Mouse (Mus musculus): Measurements from ENCODE around the gene Syne3. TPM values are rescaled to one million over a fixed set of nuclear protein-coding genes. Genes with fewer than 3 reads are reported as not detected.
A peak's percentile ranks its signal among the peaks of the same experiment; 100 is the strongest.

Syne3 gene
- polyA plus RNA-seq, 1 experiment from 2014 or later: 0.08 TPM

GRCm38 (mm10) chr12:105029890-105030289, 20.3 kb upstream of the Syne3 start:
- Histone ChIP-seq H3K4me2 (ENCODE audit: low read length) (no peak overlapping the region), H3K9me3 (replicated peaks; ENCODE audit: control insufficient read depth, low read length) (no peaks in the 10 kb centered on the region), H3K27me3 (replicated peaks; ENCODE audit: control insufficient read depth, insufficient read depth, low read length) (no peaks in the 10 kb centered on the region), H3K36me3 (ENCODE audit: control insufficient read depth, insufficient read depth, low read length) (peaks cover 21% of the 10 kb centered on the region), H3K27ac (ENCODE audit: low read depth, low read length) (no peak overlapping the region), H3K4me3 (ENCODE audit: low read depth, low read length) (no peak overlapping the region), H3K4me1 (ENCODE audit: control insufficient read depth, insufficient read depth, low read length) (peaks cover 24% of the 10 kb centered on the region), H3K9ac (ENCODE audit: low read length) (no peak overlapping the region)
- ATAC-seq (no peak), DNase-seq (ENCODE audit: low spot score) (no peak)
- 89% methylated on average over 9 of the region's 9 CpGs for WGBS

GRCm38 (mm10) chr12:105027323-105027991, 17.8 kb upstream of the Syne3 start:
- 33% methylated on average over 15 of the region's 15 CpGs for WGBS
- Histone ChIP-seq H3K9me3 (replicated peaks; ENCODE audit: control insufficient read depth, low read length) (0 out of 2 replicates have a peak, but pooled peaks cover 3% of the 10 kb centered on the region), H3K4me1 (ENCODE audit: control insufficient read depth, insufficient read depth, low read length) (peaks cover 13% of the 10 kb centered on the region), H3K36me3 (ENCODE audit: control insufficient read depth, insufficient read depth, low read length) (peaks cover 21% of the 10 kb centered on the region), H3K27me3 (replicated peaks; ENCODE audit: control insufficient read depth, insufficient read depth, low read length) (no peaks in the 10 kb centered on the region), H3K9ac (ENCODE audit: low read length) (no peak overlapping the region), H3K27ac (ENCODE audit: low read depth, low read length) (no peak overlapping the region), H3K4me2 (ENCODE audit: low read length) (no peak overlapping the region), H3K4me3 (ENCODE audit: low read depth, low read length) (no peak overlapping the region)
- DNase-seq (ENCODE audit: low spot score) (peak; percentile 56), ATAC-seq (no peak)

- ATAC-seq (no peak), DNase-seq (ENCODE audit: low spot score) (no peak)
- H3K27ac ChIP-seq (ENCODE audit: low read depth, low read length): no peak overlapping the region
- no peaks in the 10 kb centered on the region for H3K27me3 ChIP-seq (replicated peaks; ENCODE audit: control insufficient read depth, insufficient read depth, low read length)
- no peak overlapping the region for H3K4me3 ChIP-seq (ENCODE audit: low read depth, low read length)
- H3K4me1 ChIP-seq (ENCODE audit: control insufficient read depth, insufficient read depth, low read length): peaks cover 7% of the 10 kb centered on the region
- no peak overlapping the region for H3K9ac ChIP-seq (ENCODE audit: low read length)
- 0 out of 2 replicates have a peak, but pooled peaks cover 3% of the 10 kb centered on the region for H3K9me3 ChIP-seq (replicated peaks; ENCODE audit: control insufficient read depth, low read length)
- 57% methylated on average over 10 of the region's 10 CpGs for WGBS
- peaks cover 21% of the 10 kb centered on the region for H3K36me3 ChIP-seq (ENCODE audit: control insufficient read depth, insufficient read depth, low read length)
- no peak overlapping the region for H3K4me2 ChIP-seq (ENCODE audit: low read length)
Observed at GRCm38 (mm10) chr12:105025947-105026586, 16.5 kb upstream of the Syne3 start.

- Histone ChIP-seq H3K36me3 (ENCODE audit: control insufficient read depth, insufficient read depth, low read length) (peaks cover 20% of the 10 kb centered on the region), H3K4me3 (ENCODE audit: low read depth, low read length) (no peak overlapping the region), H3K9me3 (replicated peaks; ENCODE audit: control insufficient read depth, low read length) (0 out of 2 replicates have a peak, but pooled peaks cover 3% of the 10 kb centered on the region), H3K4me2 (ENCODE audit: low read length) (no peak overlapping the region), H3K9ac (ENCODE audit: low read length) (no peak overlapping the region), H3K4me1 (ENCODE audit: control insufficient read depth, insufficient read depth, low read length) (peaks cover under 1% of the 10 kb centered on the region; the same call in 1 of the 2 replicates), H3K27me3 (replicated peaks; ENCODE audit: control insufficient read depth, insufficient read depth, low read length) (no peaks in the 10 kb centered on the region), H3K27ac (ENCODE audit: low read depth, low read length) (no peak overlapping the region)
- DNase-seq (ENCODE audit: low spot score) (peak; percentile 85), ATAC-seq (peak; percentile 61)
- 53% methylated on average over 8 of the region's 8 CpGs for WGBS
Observed at GRCm38 (mm10) chr12:105025271-105025946, 15.8 kb upstream of the Syne3 start.

GRCm38 (mm10) chr12:105022776-105023175, 13.2 kb upstream of the Syne3 start:
- 0 out of 2 replicates have a peak, but pooled peaks cover 3% of the 10 kb centered on the region for H3K9me3 ChIP-seq (replicated peaks; ENCODE audit: control insufficient read depth, low read length)
- no peaks in the 10 kb centered on the region for H3K36me3 ChIP-seq (ENCODE audit: control insufficient read depth, insufficient read depth, low read length)
- no peaks in the 10 kb centered on the region for H3K4me1 ChIP-seq (ENCODE audit: control insufficient read depth, insufficient read depth, low read length)
- WGBS: 98% methylated on average over 9 of the region's 9 CpGs
- no peak overlapping the region for H3K4me2 ChIP-seq (ENCODE audit: low read length)
- H3K27me3 ChIP-seq (replicated peaks; ENCODE audit: control insufficient read depth, insufficient read depth, low read length): no peaks in the 10 kb centered on the region
- DNase-seq (ENCODE audit: low spot score) (no peak), ATAC-seq (no peak)
- H3K27ac ChIP-seq (ENCODE audit: low read depth, low read length): no peak overlapping the region
- no peak overlapping the region for H3K9ac ChIP-seq (ENCODE audit: low read length)
- no peak overlapping the region for H3K4me3 ChIP-seq (ENCODE audit: low read depth, low read length)

- H3K9me3 ChIP-seq (replicated peaks; ENCODE audit: control insufficient read depth, low read length): 0 out of 2 replicates have a peak, but pooled peaks cover 3% of the 10 kb centered on the region
- 80% methylated on average over 7 of the region's 7 CpGs for WGBS
- H3K9ac ChIP-seq (ENCODE audit: low read length): no peak overlapping the region
- no peak overlapping the region for H3K4me3 ChIP-seq (ENCODE audit: low read depth, low read length)
- no peaks in the 10 kb centered on the region for H3K4me1 ChIP-seq (ENCODE audit: control insufficient read depth, insufficient read depth, low read length)
- H3K4me2 ChIP-seq (ENCODE audit: low read length): no peak overlapping the region
- no peaks in the 10 kb centered on the region for H3K27me3 ChIP-seq (replicated peaks; ENCODE audit: control insufficient read depth, insufficient read depth, low read length)
- no peak overlapping the region for H3K27ac ChIP-seq (ENCODE audit: low read depth, low read length)
- no peak for ATAC-seq
- DNase-seq (ENCODE audit: low spot score): no peak
- no peaks in the 10 kb centered on the region for H3K36me3 ChIP-seq (ENCODE audit: control insufficient read depth, insufficient read depth, low read length)
Observed at GRCm38 (mm10) chr12:105022141-105022540, 12.5 kb upstream of the Syne3 start.

GRCm38 (mm10) chr12:105021441-105022069, 11.9 kb upstream of the Syne3 start:
- H3K4me1 ChIP-seq (ENCODE audit: control insufficient read depth, insufficient read depth, low read length): no peaks in the 10 kb centered on the region
- H3K36me3 ChIP-seq (ENCODE audit: control insufficient read depth, insufficient read depth, low read length): no peaks in the 10 kb centered on the region
- H3K4me2 ChIP-seq (ENCODE audit: low read length): no peak overlapping the region
- H3K27me3 ChIP-seq (replicated peaks; ENCODE audit: control insufficient read depth, insufficient read depth, low read length): no peaks in the 10 kb centered on the region
- H3K9me3 ChIP-seq (replicated peaks; ENCODE audit: control insufficient read depth, low read length): 0 out of 2 replicates have a peak, but pooled peaks cover 3% of the 10 kb centered on the region
- ATAC-seq: no peak
- no peak overlapping the region for H3K9ac ChIP-seq (ENCODE audit: low read length)
- 90% methylated on average over 8 of the region's 8 CpGs for whole genome bisulfite sequencing
- no peak overlapping the region for H3K27ac ChIP-seq (ENCODE audit: low read depth, low read length)
- H3K4me3 ChIP-seq (ENCODE audit: low read depth, low read length): no peak overlapping the region
- DNase-seq (ENCODE audit: low spot score): no peak

- 0 out of 2 replicates have a peak, but pooled peaks cover 3% of the 10 kb centered on the region for H3K9me3 ChIP-seq (replicated peaks; ENCODE audit: control insufficient read depth, low read length)
- no peaks in the 10 kb centered on the region for H3K27me3 ChIP-seq (replicated peaks; ENCODE audit: control insufficient read depth, insufficient read depth, low read length)
- H3K4me1 ChIP-seq (ENCODE audit: control insufficient read depth, insufficient read depth, low read length): 0 out of 2 replicates have a peak, but pooled peaks cover 3% of the 10 kb centered on the region
- peak; percentile 35 for DNase-seq (ENCODE audit: low spot score)
- no peak overlapping the region for H3K4me2 ChIP-seq (ENCODE audit: low read length)
- no peak overlapping the region for H3K4me3 ChIP-seq (ENCODE audit: low read depth, low read length)
- no peak overlapping the region for H3K27ac ChIP-seq (ENCODE audit: low read depth, low read length)
- H3K36me3 ChIP-seq (ENCODE audit: control insufficient read depth, insufficient read depth, low read length): no peaks in the 10 kb centered on the region
- WGBS: 57% methylated on average over 19 of the region's 19 CpGs
- ATAC-seq: peak; percentile 40; the same call in 1 of the 2 replicates
- H3K9ac ChIP-seq (ENCODE audit: low read length): 0 out of 2 replicates have a peak overlapping the region, but pooled peaks have one; percentile 7
Observed at GRCm38 (mm10) chr12:105019359-105020219, 10.0 kb upstream of the Syne3 start.

Data from forebrain, embryonic 14.5 days (tissue).